In genomic region chr11:97945738-97946289, GRCm38 (mm10) we compare ENCODE assay signal across 1 mouse cellular context. TPM values are rescaled to one million over a fixed set of nuclear protein-coding genes. Genes with fewer than 3 reads are reported as not detected.
"Had no signal": no experiment of that assay in that cellular context is flagged by ENCODE, and none has a peak within 500 bp of the region (broad histone marks: within the 10 kb centered on the region; RNA-seq: fewer than 3 reads in every experiment).

No protein-coding gene starts in this region.

RNA-seq across cellular contexts. Expression of gene Plxdc1, which starts 40.4 kb away (rescaled TPM):
- polyA plus RNA-seq: limb, embryonic 12.5 days had no signal
